12 mouse cellular contexts compared by ENCODE assay signal in the genomic region with DNA sequence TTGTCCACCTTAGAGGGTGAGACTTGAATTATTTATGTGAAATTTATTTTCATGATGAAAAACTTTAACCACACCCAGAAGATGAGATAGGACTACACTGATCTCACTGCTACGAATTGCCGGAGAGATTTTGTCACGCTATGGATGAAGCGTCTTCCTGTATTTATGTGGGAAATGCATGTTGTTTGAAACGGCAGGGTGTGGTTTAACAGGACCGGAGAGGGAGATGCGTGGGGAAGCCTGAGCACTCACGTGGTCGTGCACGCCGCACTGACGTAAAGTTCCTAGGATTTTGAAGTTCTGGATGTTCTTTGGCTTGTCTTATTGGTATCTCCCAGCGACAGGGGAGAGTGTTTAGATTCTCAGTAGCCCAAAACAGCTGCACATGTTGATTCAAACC.
"Had no signal": no experiment of that assay in that cellular context is flagged by ENCODE, and none has a peak within 500 bp of the region (broad histone marks: within the 10 kb centered on the region; RNA-seq: fewer than 3 reads in every experiment).

No protein-coding gene starts in this region.

- H3K4me2 ChIP-seq: kidney, embryonic 15.5 days; limb, embryonic 15.5 days; liver, embryonic 12.5 days; lung, embryonic 15.5 days; midbrain, embryonic 15.5 days; neural tube, embryonic 13.5 days had no signal

- H3K9ac ChIP-seq: kidney, embryonic 15.5 days; limb, embryonic 15.5 days; liver, embryonic 12.5 days; lung, embryonic 15.5 days; midbrain, embryonic 15.5 days; neural tube, embryonic 13.5 days had no signal

- H3K27ac ChIP-seq: limb, embryonic 15.5 days; liver, embryonic 12.5 days; midbrain, embryonic 15.5 days; neural tube, embryonic 13.5 days had no signal

- ATAC-seq: intestine, embryonic 16.5 days; liver, embryonic 12.5 days; midbrain, embryonic 15.5 days had no signal

- H3K27me3 ChIP-seq: kidney, embryonic 15.5 days; limb, embryonic 15.5 days; liver, embryonic 12.5 days; lung, embryonic 15.5 days; midbrain, embryonic 15.5 days; neural tube, embryonic 13.5 days had no signal

- H3K4me3 ChIP-seq: kidney, embryonic 15.5 days; limb, embryonic 15.5 days; liver, embryonic 12.5 days; lung, embryonic 15.5 days; midbrain, embryonic 15.5 days; neural tube, embryonic 13.5 days had no signal

- H3K36me3 ChIP-seq: liver, embryonic 12.5 days; lung, embryonic 15.5 days; midbrain, embryonic 15.5 days; neural tube, embryonic 13.5 days had no signal

- DNase-seq: kidney, adult 2 months; kidney, postnatal 25 days; retina, postnatal 1 day; right cerebral cortex, postnatal 25 days; thymus, postnatal 36 days had no signal

- H3K9me3 ChIP-seq: kidney, embryonic 15.5 days; limb, embryonic 15.5 days; liver, embryonic 12.5 days; lung, embryonic 15.5 days; midbrain, embryonic 15.5 days; neural tube, embryonic 13.5 days had no signal
